Mouse (Mus musculus): Measurements from ENCODE around the gene Hist1h2bb. TPM values are rescaled to one million over a fixed set of nuclear protein-coding genes. Genes with fewer than 3 reads are reported as not detected.
"Not testable (repeated sequence)": the region's sequence is repeated elsewhere in the genome, so short reads cannot be mapped to it uniquely, and the experiment has no call there.

Gene Hist1h2bb
- polyA plus RNA-seq, 1 experiment = not detected

- H3K27ac ChIP-seq (ENCODE audit: insufficient read depth, low read depth, low read length) = no peak overlapping the region
- no peak overlapping the region for H3K4me3 ChIP-seq (ENCODE audit: insufficient read depth, low read depth, low read length)
- peaks cover 3% of the 10 kb centered on the region; the same call in 1 of the 2 replicates for H3K4me1 ChIP-seq (ENCODE audit: control insufficient read depth, insufficient read depth, low read length)
- TF ChIP-seq CTCF (IDR thresholded peaks at IDR 0.05; ENCODE audit: insufficient read depth, low read depth, low read length) = no peak
- no peak for TF ChIP-seq POLR2A (IDR thresholded peaks at IDR 0.05; ENCODE audit: insufficient read depth, low read depth, low read length)
These were observed 20.2 kb downstream of the Hist1h2bb start for GRCm38 (mm10) chr13:23766772-23767171.

GRCm38 (mm10) chr13:23768834-23769397, 22.4 kb downstream of the Hist1h2bb start:
- WGBS = 45% methylated on average over 5 of the region's 5 CpGs
- TF ChIP-seq POLR2A (IDR thresholded peaks at IDR 0.05; ENCODE audit: insufficient read depth, low read depth, low read length) = no peak
- TF ChIP-seq CTCF (IDR thresholded peaks at IDR 0.05; ENCODE audit: insufficient read depth, low read depth, low read length) = no peak
- H3K4me1 ChIP-seq (ENCODE audit: control insufficient read depth, insufficient read depth, low read length) = peaks cover 6% of the 10 kb centered on the region
- no peak overlapping the region for H3K4me3 ChIP-seq (ENCODE audit: insufficient read depth, low read depth, low read length)
- no peak overlapping the region for H3K27ac ChIP-seq (ENCODE audit: insufficient read depth, low read depth, low read length)

GRCm38 (mm10) chr13:23769613-23770012, 23.1 kb downstream of the Hist1h2bb start, which contains the start of gene Trim38:
Gene Trim38 (plus strand): TSS chr13:23769913.
- not testable (repeated sequence) for H3K4me3 ChIP-seq (ENCODE audit: insufficient read depth, low read depth, low read length); H3K27ac ChIP-seq (ENCODE audit: insufficient read depth, low read depth, low read length); H3K4me1 ChIP-seq (ENCODE audit: control insufficient read depth, insufficient read depth, low read length)
- 92% methylated on average over 2 of the region's 2 CpGs for WGBS

GRCm38 (mm10) chr13:23772561-23773313, 26.2 kb downstream of the Hist1h2bb start:
- 26% methylated on average over 21 of the region's 21 CpGs for WGBS
- H3K4me1 ChIP-seq (ENCODE audit: control insufficient read depth, insufficient read depth, low read length) = peaks cover 3% of the 10 kb centered on the region
- TF ChIP-seq CTCF (IDR thresholded peaks at IDR 0.05; ENCODE audit: insufficient read depth, low read depth, low read length) = no peak
- TF ChIP-seq POLR2A (IDR thresholded peaks at IDR 0.05; ENCODE audit: insufficient read depth, low read depth, low read length) = no peak
- H3K27ac ChIP-seq (ENCODE audit: insufficient read depth, low read depth, low read length) = no peak overlapping the region
- H3K4me3 ChIP-seq (ENCODE audit: insufficient read depth, low read depth, low read length) = no peak overlapping the region

- WGBS = 87% methylated on average over 7 of the region's 7 CpGs
- H3K27ac ChIP-seq (ENCODE audit: insufficient read depth, low read depth, low read length) = no peak overlapping the region
- TF ChIP-seq POLR2A (IDR thresholded peaks at IDR 0.05; ENCODE audit: insufficient read depth, low read depth, low read length) (no peak), CTCF (IDR thresholded peaks at IDR 0.05; ENCODE audit: insufficient read depth, low read depth, low read length) (no peak)
- H3K4me3 ChIP-seq (ENCODE audit: insufficient read depth, low read depth, low read length) = no peak overlapping the region
- H3K4me1 ChIP-seq (ENCODE audit: control insufficient read depth, insufficient read depth, low read length) = no peaks in the 10 kb centered on the region
These were observed 31.8 kb downstream of the Hist1h2bb start for GRCm38 (mm10) chr13:23778339-23778738.

- Histone ChIP-seq H3K27ac (ENCODE audit: insufficient read depth, low read depth, low read length) (no peak overlapping the region), H3K4me3 (ENCODE audit: insufficient read depth, low read depth, low read length) (no peak overlapping the region), H3K4me1 (ENCODE audit: control insufficient read depth, insufficient read depth, low read length) (no peaks in the 10 kb centered on the region)
- TF ChIP-seq CTCF (IDR thresholded peaks at IDR 0.05; ENCODE audit: insufficient read depth, low read depth, low read length) (no peak), POLR2A (IDR thresholded peaks at IDR 0.05; ENCODE audit: insufficient read depth, low read depth, low read length) (no peak)
- 92% methylated on average over 4 of the region's 4 CpGs for WGBS
These were observed 32.5 kb downstream of the Hist1h2bb start for GRCm38 (mm10) chr13:23779025-23779424.

- 38% methylated on average over 2 of the region's 2 CpGs for WGBS
- no peaks in the 10 kb centered on the region for H3K4me1 ChIP-seq (ENCODE audit: control insufficient read depth, insufficient read depth, low read length)
- no peak overlapping the region for H3K27ac ChIP-seq (ENCODE audit: insufficient read depth, low read depth, low read length)
These were observed 46.0 kb downstream of the Hist1h2bb start for GRCm38 (mm10) chr13:23792520-23792919.

More at GRCm38 (mm10) chr13:23792520-23792919, 46.0 kb downstream of the Hist1h2bb start:
- no peak overlapping the region for H3K4me3 ChIP-seq (ENCODE audit: insufficient read depth, low read depth, low read length)
- TF ChIP-seq POLR2A (IDR thresholded peaks at IDR 0.05; ENCODE audit: insufficient read depth, low read depth, low read length) (no peak), CTCF (IDR thresholded peaks at IDR 0.05; ENCODE audit: insufficient read depth, low read depth, low read length) (no peak)

Other genes with a start within 250 kb of the Hist1h2bb start
- not detected in 2 replicates for gene Hist1h4h, start 215.7 kb upstream of the Hist1h2bb start, polyA plus RNA-seq (2012; ENCODE audit: insufficient read depth, insufficient read length, low replicate concordance, missing spikeins)
- not detected in 2 replicates for gene Hist1h2af, start 212.8 kb upstream of the Hist1h2bb start, polyA plus RNA-seq (2012; ENCODE audit: insufficient read depth, insufficient read length, low replicate concordance, missing spikeins)
- not detected in 2 replicates for gene Hist1h3g, start 211.3 kb upstream of the Hist1h2bb start, polyA plus RNA-seq (2012; ENCODE audit: insufficient read depth, insufficient read length, low replicate concordance, missing spikeins)
- gene Hist1h2bh, start 203.3 kb upstream of the Hist1h2bb start, polyA plus RNA-seq (2012; ENCODE audit: insufficient read depth, insufficient read length, low replicate concordance, missing spikeins) = not detected in 2 replicates
- gene Hist1h3f, start 202.7 kb upstream of the Hist1h2bb start, polyA plus RNA-seq (2012; ENCODE audit: insufficient read depth, insufficient read length, low replicate concordance, missing spikeins) = not detected in 2 replicates
- not detected in 2 replicates for gene Hist1h4f, start 195.1 kb upstream of the Hist1h2bb start, polyA plus RNA-seq (2012; ENCODE audit: insufficient read depth, insufficient read length, low replicate concordance, missing spikeins)
- not detected in 2 replicates for gene Hist1h1d, start 193.5 kb upstream of the Hist1h2bb start, polyA plus RNA-seq (2012; ENCODE audit: insufficient read depth, insufficient read length, low replicate concordance, missing spikeins)
- not detected in 2 replicates for gene Hist1h3e, start 184.4 kb upstream of the Hist1h2bb start, polyA plus RNA-seq (2012; ENCODE audit: insufficient read depth, insufficient read length, low replicate concordance, missing spikeins)
- not detected in 2 replicates for gene Hist1h2ae, start 175.5 kb upstream of the Hist1h2bb start, polyA plus RNA-seq (2012; ENCODE audit: insufficient read depth, insufficient read length, low replicate concordance, missing spikeins)
- gene Hist1h2bg, start 175.3 kb upstream of the Hist1h2bb start, polyA plus RNA-seq (2012; ENCODE audit: insufficient read depth, insufficient read length, low replicate concordance, missing spikeins) = not detected in 2 replicates
- not detected in 2 replicates for gene Hist1h2bf, start 172.5 kb upstream of the Hist1h2bb start, polyA plus RNA-seq (2012; ENCODE audit: insufficient read depth, insufficient read length, low replicate concordance, missing spikeins)
- gene Hist1h2ad, start 172.4 kb upstream of the Hist1h2bb start, polyA plus RNA-seq (2012; ENCODE audit: insufficient read depth, insufficient read length, low replicate concordance, missing spikeins) = not detected in 2 replicates
- gene Hist1h3d, start 171.0 kb upstream of the Hist1h2bb start, polyA plus RNA-seq (2012; ENCODE audit: insufficient read depth, insufficient read length, low replicate concordance, missing spikeins) = not detected in 2 replicates
- gene Hist1h4d, start 165.1 kb upstream of the Hist1h2bb start, polyA plus RNA-seq (2012; ENCODE audit: insufficient read depth, insufficient read length, low replicate concordance, missing spikeins) = not detected in 2 replicates
- not detected in 2 replicates for gene Hist1h2be, start 125.6 kb upstream of the Hist1h2bb start, polyA plus RNA-seq (2012; ENCODE audit: insufficient read depth, insufficient read length, low replicate concordance, missing spikeins)
- not detected in 2 replicates for gene Hist1h1e, start 124.2 kb upstream of the Hist1h2bb start, polyA plus RNA-seq (2012; ENCODE audit: insufficient read depth, insufficient read length, low replicate concordance, missing spikeins)
- gene Hist1h2ac, start 62.8 kb upstream of the Hist1h2bb start, polyA plus RNA-seq (2012; ENCODE audit: insufficient read depth, insufficient read length, low replicate concordance, missing spikeins) = not detected in 2 replicates
- not detected in 2 replicates for gene Hist1h2bc, start 62.5 kb upstream of the Hist1h2bb start, polyA plus RNA-seq (2012; ENCODE audit: insufficient read depth, insufficient read length, low replicate concordance, missing spikeins)
- not detected in 2 replicates for gene Hist1h1t, start 50.9 kb upstream of the Hist1h2bb start, polyA plus RNA-seq (2012; ENCODE audit: insufficient read depth, insufficient read length, low replicate concordance, missing spikeins)
- not detected in 2 replicates for gene Hist1h4c, start 48.3 kb upstream of the Hist1h2bb start, polyA plus RNA-seq (2012; ENCODE audit: insufficient read depth, insufficient read length, low replicate concordance, missing spikeins)
- not detected in 2 replicates for gene Hfe, start 35.9 kb upstream of the Hist1h2bb start, polyA plus RNA-seq (2012; ENCODE audit: insufficient read depth, insufficient read length, low replicate concordance, missing spikeins)
- gene Hist1h1c, start 7.9 kb upstream of the Hist1h2bb start, polyA plus RNA-seq (2012; ENCODE audit: insufficient read depth, insufficient read length, low replicate concordance, missing spikeins) = not detected in 2 replicates
- gene Hist1h3c, start 1.1 kb upstream of the Hist1h2bb start, polyA plus RNA-seq (2012; ENCODE audit: insufficient read depth, insufficient read length, low replicate concordance, missing spikeins) = not detected in 2 replicates
- not detected in 2 replicates for gene Hist1h2ab, start 4.4 kb downstream of the Hist1h2bb start, polyA plus RNA-seq (2012; ENCODE audit: insufficient read depth, insufficient read length, low replicate concordance, missing spikeins)
- not detected in 2 replicates for gene Hist1h3b, start 5.5 kb downstream of the Hist1h2bb start, polyA plus RNA-seq (2012; ENCODE audit: insufficient read depth, insufficient read length, low replicate concordance, missing spikeins)
- not detected in 2 replicates for gene Hist1h4b, start 10.3 kb downstream of the Hist1h2bb start, polyA plus RNA-seq (2012; ENCODE audit: insufficient read depth, insufficient read length, low replicate concordance, missing spikeins)
- not detected in 2 replicates for gene Hist1h4a, start 14.5 kb downstream of the Hist1h2bb start, polyA plus RNA-seq (2012; ENCODE audit: insufficient read depth, insufficient read length, low replicate concordance, missing spikeins)
- gene Hist1h3a, start 15.7 kb downstream of the Hist1h2bb start, polyA plus RNA-seq (2012; ENCODE audit: insufficient read depth, insufficient read length, low replicate concordance, missing spikeins) = not detected in 2 replicates
- gene Hist1h1a, start 16.9 kb downstream of the Hist1h2bb start, polyA plus RNA-seq (2012; ENCODE audit: insufficient read depth, insufficient read length, low replicate concordance, missing spikeins) = not detected in 2 replicates
- not detected in 2 replicates for gene Trim38, start 23.2 kb downstream of the Hist1h2bb start, polyA plus RNA-seq (2012; ENCODE audit: insufficient read depth, insufficient read length, low replicate concordance, missing spikeins)
- not detected in 2 replicates for gene Slc17a2, start 60.3 kb downstream of the Hist1h2bb start, polyA plus RNA-seq (2012; ENCODE audit: insufficient read depth, insufficient read length, low replicate concordance, missing spikeins)
- gene Slc17a3, start 92.7 kb downstream of the Hist1h2bb start, polyA plus RNA-seq (2012; ENCODE audit: insufficient read depth, insufficient read length, low replicate concordance, missing spikeins) = not detected in 2 replicates
- not detected in 2 replicates for gene Slc17a1, start 121.0 kb downstream of the Hist1h2bb start, polyA plus RNA-seq (2012; ENCODE audit: insufficient read depth, insufficient read length, low replicate concordance, missing spikeins)
- not detected in 2 replicates for gene Slc17a4, start 168.3 kb downstream of the Hist1h2bb start, polyA plus RNA-seq (2012; ENCODE audit: insufficient read depth, insufficient read length, low replicate concordance, missing spikeins)
- gene Hist1h2ba, start 187.4 kb downstream of the Hist1h2bb start, polyA plus RNA-seq (2012; ENCODE audit: insufficient read depth, insufficient read length, low replicate concordance, missing spikeins) = not detected in 2 replicates
- gene Hist1h2aa, start 187.7 kb downstream of the Hist1h2bb start, polyA plus RNA-seq (2012; ENCODE audit: insufficient read depth, insufficient read length, low replicate concordance, missing spikeins) = not detected in 2 replicates
- not detected in 2 replicates for gene Scgn, start 244.5 kb downstream of the Hist1h2bb start, polyA plus RNA-seq (2012; ENCODE audit: insufficient read depth, insufficient read length, low replicate concordance, missing spikeins)

Data from olfactory bulb, adult 2 months (tissue).